Mouse (Mus musculus) ovary, postnatal 10 days (tissue): ENCODE measurements around the gene Pdpk1.
"Not testable (repeated sequence)": the region's sequence is repeated elsewhere in the genome, so short reads cannot be mapped to it uniquely, and the experiment has no call there.

Experiments used
- DNase-seq: peaks from one replicate; pipeline ENCODE4 v3.0.0; 2022; ENCODE audit warnings: low spot score

Gene Pdpk1

DNA sequence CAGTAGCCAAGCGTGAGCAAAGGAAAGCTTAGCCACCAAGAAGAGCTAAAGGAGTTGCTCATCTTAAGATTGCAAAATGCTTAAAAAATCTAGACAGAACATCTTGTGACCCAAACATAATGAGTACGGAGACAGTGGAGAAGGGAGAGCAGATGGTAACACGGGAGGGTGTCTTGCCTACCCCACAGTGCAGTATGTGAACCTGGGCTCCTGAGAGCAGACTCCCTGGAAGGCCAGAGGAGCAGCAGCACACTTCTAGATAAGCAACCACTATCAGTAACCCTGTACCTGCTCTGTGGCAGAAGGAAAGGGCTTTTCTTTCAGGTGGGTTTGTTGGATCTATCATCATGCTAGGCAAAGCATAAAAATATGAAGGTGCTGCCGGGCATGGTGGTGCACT, 37.7 kb downstream of the Pdpk1 start:
- DNase-seq: no peak

GRCm38 (mm10) chr17:24111256-24111655, 39.5 kb downstream of the Pdpk1 start:
- no peak for DNase-seq

- DNase-seq: no peak
Measured at GRCm38 (mm10) chr17:24108896-24109295, 41.8 kb downstream of the Pdpk1 start.

GRCm38 (mm10) chr17:24105111-24105510, 45.6 kb downstream of the Pdpk1 start:
- no peak for DNase-seq

DNA sequence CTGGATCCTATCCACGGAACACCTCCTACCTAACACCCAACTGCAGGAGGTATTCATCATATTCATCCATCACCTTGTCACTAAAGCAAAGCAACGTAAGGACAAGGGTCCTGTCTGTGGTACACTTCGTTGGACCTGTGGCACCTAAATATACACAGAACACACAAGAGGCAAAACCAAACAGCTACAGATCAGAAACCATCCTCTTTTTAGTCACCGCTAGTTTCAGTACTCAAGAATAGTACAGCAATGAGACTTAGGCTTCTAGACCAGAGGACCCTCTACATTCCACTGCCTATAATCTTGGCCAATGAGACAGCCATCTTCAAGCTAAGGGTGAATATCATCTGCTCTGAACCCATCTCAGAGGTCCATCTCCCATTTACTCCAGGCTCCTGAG, 52.4 kb downstream of the Pdpk1 start:
- no peak for DNase-seq

DNA sequence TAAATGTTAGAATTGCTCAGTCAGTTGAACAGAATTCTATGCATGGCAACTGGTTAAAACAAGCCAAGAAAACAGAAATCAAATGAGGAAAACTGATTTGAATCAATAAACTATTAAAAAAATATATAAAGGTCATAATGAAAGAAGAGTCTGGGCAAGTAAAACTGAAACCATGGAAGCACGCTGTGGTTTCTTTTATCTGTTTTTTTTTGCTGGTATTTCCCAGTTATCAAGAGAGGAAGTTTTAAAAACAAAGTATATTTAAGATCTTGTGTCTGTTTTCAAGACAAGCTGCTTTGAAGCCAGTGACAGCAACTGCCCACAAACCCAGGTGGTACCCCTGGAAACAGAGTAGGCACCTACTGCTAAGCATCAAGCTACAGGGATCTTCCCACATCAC, 60.1 kb downstream of the Pdpk1 start:
- DNase-seq: no peak

DNA sequence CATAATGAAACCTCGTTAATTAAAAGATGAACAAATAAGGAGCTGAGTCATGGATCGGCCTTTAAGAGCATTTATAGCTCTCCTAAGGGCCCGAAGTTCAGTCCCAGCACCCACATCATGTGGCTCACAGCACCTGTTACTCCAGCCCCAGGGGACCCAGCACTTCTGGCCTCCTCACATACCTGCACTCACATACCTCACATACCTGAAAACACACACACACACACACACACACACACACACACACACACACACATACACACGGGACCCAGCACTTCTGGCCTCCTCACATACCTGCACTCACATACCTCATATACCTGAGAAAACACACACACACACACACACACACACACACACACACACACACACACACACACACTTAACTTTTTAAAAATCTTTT, 64.3 kb downstream of the Pdpk1 start:
- DNase-seq: not testable (repeated sequence)

- DNase-seq: no peak
Measured at GRCm38 (mm10) chr17:24084593-24084992, 66.1 kb downstream of the Pdpk1 start.

- no peak for DNase-seq
Measured at GRCm38 (mm10) chr17:24077101-24077500, 73.6 kb downstream of the Pdpk1 start.

DNA sequence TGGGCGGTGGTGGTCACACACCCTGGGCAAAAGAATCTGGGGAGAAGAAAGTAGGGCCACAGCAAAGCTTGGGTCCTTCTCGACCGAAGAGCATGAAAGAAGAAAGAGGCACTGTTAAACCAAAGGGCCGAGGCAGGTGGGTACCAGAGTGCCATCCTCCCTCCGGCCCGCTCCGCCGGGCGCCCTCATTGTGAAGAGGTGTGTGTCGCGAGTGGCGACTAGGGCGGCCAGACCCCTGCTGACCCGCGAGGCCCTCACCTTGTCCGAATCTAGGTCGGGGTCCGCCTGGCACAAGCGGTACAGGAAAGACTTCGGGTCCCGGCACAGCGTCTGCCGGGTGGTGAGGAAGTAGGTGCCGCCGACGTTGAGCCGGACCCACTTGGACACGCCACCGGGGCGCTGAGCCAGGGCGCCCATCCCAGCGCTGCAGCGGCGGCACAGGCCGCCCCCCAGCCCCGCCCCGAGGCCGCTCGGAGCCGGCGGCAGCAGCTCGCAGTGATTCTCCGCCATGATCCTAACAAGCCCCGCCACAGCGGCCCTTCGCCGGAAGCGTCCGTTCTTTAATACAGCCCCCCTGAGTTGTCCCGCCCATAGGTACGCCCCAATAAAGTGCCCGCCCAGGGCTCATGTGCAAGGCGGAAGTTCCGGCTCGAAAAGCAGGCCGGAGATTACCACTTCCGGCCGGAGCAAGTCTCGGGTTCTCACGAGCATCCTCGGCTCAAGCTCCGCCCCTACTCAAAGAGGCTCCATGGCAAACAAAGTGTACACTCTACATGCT, 77.6 kb downstream of the Pdpk1 start, which contains the start of gene Kctd5:
Kctd5 (minus strand) TSS at position 567 of the 778 bp plus-strand sequence.
- DNase-seq: peak; percentile 94

DNA sequence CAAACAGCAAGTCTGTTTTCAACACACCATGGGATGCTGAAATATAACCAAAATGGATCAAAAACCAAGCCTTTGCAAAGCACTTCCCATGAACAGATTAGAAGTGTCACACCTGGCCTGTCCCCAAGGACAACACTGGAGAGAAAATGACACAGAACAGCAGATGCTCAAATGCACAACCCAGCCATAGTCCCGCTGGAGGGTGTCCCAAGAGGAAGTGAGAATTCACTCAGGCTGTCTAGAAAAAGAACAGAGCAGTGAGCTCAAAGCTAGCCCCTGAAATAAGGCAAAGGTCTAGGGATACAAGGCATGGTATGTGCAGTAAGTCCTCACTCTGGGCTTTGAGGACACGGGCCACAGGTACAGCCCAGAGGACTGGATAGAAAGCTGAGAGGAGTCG, 81.2 kb downstream of the Pdpk1 start:
- DNase-seq: no peak

DNA sequence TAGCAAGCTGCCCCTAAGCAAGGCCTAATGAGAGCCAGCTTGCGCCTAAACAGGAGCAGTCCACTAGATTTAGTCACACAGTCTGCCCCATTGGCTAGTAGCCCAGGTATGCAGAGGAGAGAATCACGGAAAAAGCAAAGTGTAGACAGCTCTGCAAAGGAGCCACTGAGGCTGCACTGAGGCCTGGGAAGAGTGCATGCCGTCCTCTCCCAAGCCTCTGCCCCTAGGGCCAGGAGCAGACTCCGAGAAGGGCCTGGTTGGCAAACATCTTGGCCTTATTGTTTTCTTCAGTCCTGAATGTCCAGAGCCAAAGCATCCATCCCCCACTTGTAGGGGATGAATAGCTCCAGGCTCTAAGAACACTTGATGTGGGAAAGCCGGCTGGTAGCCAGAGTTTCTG, 82.5 kb downstream of the Pdpk1 start:
- no peak for DNase-seq

DNA sequence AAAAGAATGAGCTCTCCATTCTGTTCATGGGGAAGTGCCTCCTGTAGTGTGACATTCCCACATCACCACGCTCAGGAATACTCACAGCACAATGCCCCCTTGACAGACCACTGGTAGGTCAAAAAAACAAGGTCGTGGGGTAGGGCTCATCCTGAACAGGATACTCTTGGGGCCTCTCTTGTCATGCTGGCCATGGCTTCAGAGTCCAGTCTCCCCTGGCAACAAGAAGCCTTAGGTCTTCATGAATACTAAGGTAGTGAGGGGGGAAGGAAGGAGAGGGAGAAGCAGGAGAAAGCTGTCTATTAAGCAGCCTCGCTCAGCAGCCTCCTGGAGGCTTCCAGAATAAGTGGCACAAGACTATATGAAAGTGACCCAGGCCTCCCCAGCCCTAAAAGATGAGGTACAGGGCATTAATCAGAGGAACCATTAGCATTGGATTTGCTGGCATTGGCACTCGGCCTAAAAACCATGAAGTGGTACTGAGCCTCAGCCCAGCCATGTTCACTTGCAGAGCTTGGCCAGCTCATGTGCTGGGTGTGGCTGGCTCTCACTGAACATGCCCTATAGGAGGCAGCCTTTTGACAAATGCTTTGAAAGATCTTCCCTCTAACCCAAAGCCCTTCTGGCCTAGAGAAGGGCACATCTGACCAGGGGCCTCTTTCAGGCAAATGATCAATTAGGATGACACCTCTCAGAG, 88.1 kb downstream of the Pdpk1 start:
- no peak for DNase-seq

DNA sequence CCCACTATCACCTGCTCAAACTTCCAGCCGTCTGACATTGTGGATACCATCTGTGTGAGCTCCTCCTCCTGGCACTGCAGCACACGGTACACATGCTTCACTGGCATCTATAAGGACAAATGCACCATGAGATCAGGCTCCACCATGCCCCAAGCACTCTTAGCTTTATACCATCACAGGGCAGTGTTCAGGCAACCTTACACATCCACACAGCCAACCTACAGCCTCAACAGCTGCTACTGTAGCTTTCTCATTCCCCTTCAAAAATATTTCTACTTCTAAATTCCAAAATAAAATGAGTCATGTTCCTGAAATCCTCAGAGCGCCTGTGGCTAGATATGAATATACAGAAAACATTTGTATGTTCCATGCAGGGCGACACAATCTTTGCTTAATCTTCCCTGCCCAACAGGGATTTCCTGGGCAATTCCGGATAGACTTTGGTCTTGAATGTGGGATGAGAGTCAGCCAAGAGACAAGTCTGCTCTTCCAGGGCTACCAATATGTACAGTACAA, 92.9 kb downstream of the Pdpk1 start:
- no peak for DNase-seq

DNA sequence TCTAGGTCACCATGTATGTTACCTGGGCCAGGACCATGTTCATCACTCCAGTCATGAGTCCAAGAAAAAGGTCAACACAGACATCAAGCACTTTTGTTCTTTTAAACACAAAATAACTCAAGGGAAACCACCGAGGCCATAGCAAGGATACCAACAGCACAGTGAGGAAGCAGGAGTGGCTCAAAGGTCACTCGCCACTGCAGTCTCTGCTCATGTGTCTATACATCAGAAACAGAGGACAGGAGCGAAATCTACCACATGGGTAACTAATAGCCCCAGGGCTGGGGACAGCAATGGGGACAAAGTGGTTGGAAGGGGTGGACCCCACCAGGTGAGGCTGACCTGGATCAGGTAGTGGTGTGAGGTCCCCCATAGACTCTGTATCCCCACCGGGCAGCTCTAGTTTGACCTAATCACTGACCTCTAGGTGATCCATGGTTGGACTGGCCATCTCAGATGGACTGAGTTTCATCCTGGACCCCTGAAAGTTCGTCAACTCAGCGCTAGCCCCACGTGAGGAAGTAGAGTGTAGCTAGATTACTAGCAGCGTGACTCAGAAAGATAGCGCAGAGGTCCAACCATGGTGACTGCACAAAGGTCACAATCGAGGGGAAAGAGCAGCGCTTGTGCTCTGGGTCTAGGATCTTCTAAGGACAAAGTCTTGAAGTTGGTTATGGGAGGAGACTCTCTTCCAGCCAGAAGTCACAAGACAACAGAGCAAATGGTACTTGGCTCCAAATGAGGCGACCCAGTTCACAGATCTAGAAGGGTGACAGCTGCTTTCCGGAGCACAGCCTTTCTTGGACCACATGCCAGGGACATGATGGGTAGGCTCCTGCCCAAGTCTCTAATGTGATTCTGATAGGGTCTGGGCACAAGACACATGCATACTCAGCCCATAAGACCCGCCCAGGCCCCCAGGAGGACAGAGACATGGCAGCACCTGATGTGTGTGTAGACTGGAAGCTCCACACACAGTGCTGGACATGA, 93.8 kb downstream of the Pdpk1 start:
- no peak for DNase-seq

GRCm38 (mm10) chr17:24049008-24049407, 101.7 kb downstream of the Pdpk1 start:
- DNase-seq: no peak

DNA sequence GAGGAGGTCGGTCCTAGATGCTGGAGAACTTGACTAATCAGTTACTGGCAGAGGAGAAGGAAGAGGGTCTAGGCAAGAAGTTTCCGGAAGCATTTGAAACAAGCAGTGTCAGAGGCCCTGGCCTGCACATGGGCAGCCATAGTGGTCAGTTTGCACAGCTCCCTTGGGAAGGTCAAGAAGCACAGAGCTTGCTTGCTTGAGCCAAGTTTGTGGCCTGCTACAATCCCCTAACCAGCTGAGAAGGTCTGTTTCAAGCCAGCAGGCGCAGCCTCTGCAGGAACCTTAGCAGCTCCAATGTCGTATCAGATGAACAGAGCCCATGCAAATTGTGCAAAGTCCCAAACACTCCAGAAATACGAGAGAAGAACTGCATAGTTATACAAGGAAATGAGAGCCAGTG, 102.7 kb downstream of the Pdpk1 start:
- DNase-seq: no peak

GRCm38 (mm10) chr17:24046026-24046425, 104.7 kb downstream of the Pdpk1 start:
- DNase-seq: no peak

- no peak for DNase-seq
Measured at GRCm38 (mm10) chr17:24045608-24046007, 105.1 kb downstream of the Pdpk1 start.

DNA sequence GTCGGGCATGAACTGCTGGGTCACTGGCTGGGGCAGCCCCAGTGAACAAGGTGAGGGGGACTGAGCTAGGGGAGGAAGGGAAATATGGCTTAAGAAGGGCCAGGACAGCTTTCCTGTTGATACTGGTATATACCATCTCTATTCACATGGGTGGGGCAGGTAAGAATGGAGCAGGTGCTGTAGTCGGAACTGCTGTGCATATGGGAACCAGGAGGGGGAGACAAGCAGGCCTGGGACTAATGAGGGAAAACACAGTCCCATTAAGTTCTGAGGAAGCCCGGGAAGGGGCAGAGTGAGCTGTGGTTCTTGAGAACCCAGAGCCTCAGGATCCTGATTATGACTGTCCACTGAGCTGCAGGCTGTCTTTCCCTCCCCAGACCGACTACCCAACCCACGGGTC, 106.2 kb downstream of the Pdpk1 start:
- DNase-seq: no peak

DNA sequence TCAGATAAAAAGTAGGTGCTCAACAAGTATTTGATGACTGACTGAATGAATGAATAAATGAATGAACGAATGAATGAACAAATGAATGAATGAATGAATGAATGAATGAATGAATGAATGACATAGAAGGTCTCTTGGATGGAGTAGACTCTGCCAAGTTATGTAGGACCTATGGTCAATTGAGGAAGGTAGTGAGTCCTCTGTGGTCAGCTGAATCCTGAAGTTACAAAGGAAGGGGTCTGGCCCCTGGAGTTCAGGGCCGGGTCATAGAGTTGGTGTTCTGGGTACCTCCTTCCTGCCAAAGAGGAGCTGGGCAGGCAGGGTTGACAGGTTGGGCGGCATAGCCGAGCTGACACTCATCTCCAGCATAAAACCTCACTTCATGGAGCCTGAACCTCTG, 112.9 kb downstream of the Pdpk1 start, which contains the start of gene Prss27:
Prss27 (plus strand) TSS at position 301 of the 400 bp plus-strand sequence.
- no peak for DNase-seq

- no peak for DNase-seq
Measured at GRCm38 (mm10) chr17:24037360-24037759, 113.4 kb downstream of the Pdpk1 start.
